Mouse (Mus musculus): ENCODE results near the gene Nptx2. TPM values are rescaled to one million over a fixed set of nuclear protein-coding genes. Genes with fewer than 3 reads are reported as not detected.

The Nptx2 gene
- polyA plus RNA-seq, 2 experiments = 1.6 to 3.8 TPM

DNA sequence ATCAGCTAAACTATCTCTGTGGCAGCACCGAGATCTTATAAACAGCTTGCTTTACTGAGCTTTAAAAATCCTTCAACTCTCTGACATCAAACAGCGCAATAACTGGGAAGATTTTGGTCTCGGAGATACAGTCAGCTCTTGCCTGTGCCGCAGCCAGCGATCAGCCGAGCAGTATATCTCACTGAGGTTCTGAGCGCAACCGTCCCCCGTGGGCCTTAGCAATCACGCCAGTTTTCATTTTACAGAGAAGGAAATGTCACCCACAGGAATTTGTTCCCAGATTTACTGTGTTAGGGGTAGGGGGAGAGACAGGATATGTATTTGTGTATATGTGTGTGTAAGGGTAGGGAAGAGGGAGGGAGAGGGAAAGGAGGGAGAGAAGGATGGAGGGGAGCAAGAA is 20.9 kb upstream of the Nptx2 start:
- no peak for TF ChIP-seq POLR2A (IDR thresholded peaks at IDR 0.05; ENCODE audit: borderline replicate concordance, extremely low read depth, insufficient read depth, insufficient read length)
- H3K9ac ChIP-seq (ENCODE audit: low read depth, low read length, severe bottlenecking) = no peak overlapping the region
- H3K4me3 ChIP-seq (replicated peaks; ENCODE audit: low read length) = no peak overlapping the region
- WGBS = 60% methylated on average over 10 of the region's 10 CpGs
- ATAC-seq (ENCODE audit: low FRiP score, low read depth) (no peak), DNase-seq (ENCODE audit: low spot score) (no peak)
- H3K4me2 ChIP-seq (replicated peaks; ENCODE audit: low read depth, low read length, severe bottlenecking) = no peak overlapping the region
- no peaks in the 10 kb centered on the region for H3K36me3 ChIP-seq (ENCODE audit: control insufficient read depth, insufficient read depth, low read length)
- no peaks in the 10 kb centered on the region for H3K27me3 ChIP-seq (ENCODE audit: control insufficient read depth, insufficient read depth, low read length)
- no peaks in the 10 kb centered on the region for H3K9me3 ChIP-seq (ENCODE audit: control insufficient read depth, low read length)
- no peak overlapping the region for H3K27ac ChIP-seq (replicated peaks; ENCODE audit: low read depth, low read length)
- H3K4me1 ChIP-seq (ENCODE audit: control insufficient read depth, insufficient read depth, low read length) = no peaks in the 10 kb centered on the region

DNA sequence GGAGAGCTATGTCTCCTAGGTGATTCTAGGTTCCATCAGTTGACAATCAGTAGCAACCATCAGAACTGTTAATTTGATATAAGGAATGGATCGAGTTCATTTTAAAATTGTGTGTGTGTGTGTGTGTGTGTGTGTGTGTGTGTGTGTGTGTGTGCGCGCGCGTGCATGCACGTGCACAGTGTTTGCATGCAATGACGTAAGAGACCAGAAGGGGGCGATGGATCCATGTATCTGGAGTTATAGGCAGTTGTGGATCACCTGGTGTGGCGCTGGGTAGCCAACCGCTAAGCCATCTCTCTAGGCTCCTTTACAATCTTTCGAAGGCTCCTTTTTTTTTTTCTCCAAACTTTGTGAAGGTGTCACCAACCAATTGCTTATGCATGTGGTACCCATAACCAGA is 16.6 kb upstream of the Nptx2 start:
- H3K4me3 ChIP-seq (replicated peaks; ENCODE audit: low read length) = no peak overlapping the region
- WGBS = 91% methylated on average over 11 of the region's 11 CpGs
- no peaks in the 10 kb centered on the region for H3K9me3 ChIP-seq (ENCODE audit: control insufficient read depth, low read length)
- ATAC-seq (ENCODE audit: low FRiP score, low read depth) (no peak), DNase-seq (ENCODE audit: low spot score) (no peak)
- H3K4me1 ChIP-seq (ENCODE audit: control insufficient read depth, insufficient read depth, low read length) = no peaks in the 10 kb centered on the region
- no peak overlapping the region for H3K27ac ChIP-seq (replicated peaks; ENCODE audit: low read depth, low read length)
- no peak overlapping the region for H3K9ac ChIP-seq (ENCODE audit: low read depth, low read length, severe bottlenecking)
- H3K27me3 ChIP-seq (ENCODE audit: control insufficient read depth, insufficient read depth, low read length) = no peaks in the 10 kb centered on the region
- H3K4me2 ChIP-seq (replicated peaks; ENCODE audit: low read depth, low read length, severe bottlenecking) = no peak overlapping the region
- no peaks in the 10 kb centered on the region for H3K36me3 ChIP-seq (ENCODE audit: control insufficient read depth, insufficient read depth, low read length)
- no peak for TF ChIP-seq POLR2A (IDR thresholded peaks at IDR 0.05; ENCODE audit: borderline replicate concordance, extremely low read depth, insufficient read depth, insufficient read length)

DNA sequence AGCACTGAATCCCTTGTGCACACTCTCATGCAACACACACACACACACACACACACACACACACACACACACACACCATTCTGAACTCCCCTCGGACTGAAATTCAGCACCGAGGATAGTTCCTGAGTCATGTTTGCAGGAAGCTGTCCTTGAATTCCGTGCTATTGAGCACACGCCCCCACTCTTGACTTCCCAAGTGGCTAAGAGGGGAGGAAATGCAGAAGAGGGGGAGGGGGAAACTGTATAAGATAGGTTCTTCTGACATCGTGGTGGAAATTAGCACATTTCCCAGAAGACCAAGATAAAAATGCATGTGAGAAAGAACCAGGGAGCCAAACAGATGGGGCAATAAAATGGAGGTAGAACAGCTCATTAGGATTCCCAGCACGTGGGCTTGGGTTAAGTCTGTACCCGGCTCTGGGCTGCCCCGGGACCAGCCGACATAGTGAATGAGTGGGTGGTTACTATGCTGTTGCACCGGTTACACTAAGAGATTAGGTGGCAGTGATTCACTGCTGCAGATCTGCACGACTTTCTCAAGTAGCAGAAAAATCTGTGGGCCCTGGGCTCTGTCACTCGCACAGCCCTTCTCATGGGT is 2.9 kb upstream of the Nptx2 start:
- no peak overlapping the region for H3K4me3 ChIP-seq (replicated peaks; ENCODE audit: low read length)
- no peaks in the 10 kb centered on the region for H3K36me3 ChIP-seq (ENCODE audit: control insufficient read depth, insufficient read depth, low read length)
- WGBS = 13% methylated on average over 12 of the region's 12 CpGs
- ATAC-seq (ENCODE audit: low FRiP score, low read depth) (no peak), DNase-seq (ENCODE audit: low spot score) (peak; percentile 47)
- no peaks in the 10 kb centered on the region for H3K9me3 ChIP-seq (ENCODE audit: control insufficient read depth, low read length)
- H3K27ac ChIP-seq (replicated peaks; ENCODE audit: low read depth, low read length) = no peak overlapping the region
- H3K4me2 ChIP-seq (replicated peaks; ENCODE audit: low read depth, low read length, severe bottlenecking) = no peak overlapping the region
- no peak overlapping the region for H3K9ac ChIP-seq (ENCODE audit: low read depth, low read length, severe bottlenecking)
- no peak for TF ChIP-seq POLR2A (IDR thresholded peaks at IDR 0.05; ENCODE audit: borderline replicate concordance, extremely low read depth, insufficient read depth, insufficient read length)
- peaks cover 37% of the 10 kb centered on the region for H3K27me3 ChIP-seq (ENCODE audit: control insufficient read depth, insufficient read depth, low read length)
- H3K4me1 ChIP-seq (ENCODE audit: control insufficient read depth, insufficient read depth, low read length) = no peaks in the 10 kb centered on the region

DNA sequence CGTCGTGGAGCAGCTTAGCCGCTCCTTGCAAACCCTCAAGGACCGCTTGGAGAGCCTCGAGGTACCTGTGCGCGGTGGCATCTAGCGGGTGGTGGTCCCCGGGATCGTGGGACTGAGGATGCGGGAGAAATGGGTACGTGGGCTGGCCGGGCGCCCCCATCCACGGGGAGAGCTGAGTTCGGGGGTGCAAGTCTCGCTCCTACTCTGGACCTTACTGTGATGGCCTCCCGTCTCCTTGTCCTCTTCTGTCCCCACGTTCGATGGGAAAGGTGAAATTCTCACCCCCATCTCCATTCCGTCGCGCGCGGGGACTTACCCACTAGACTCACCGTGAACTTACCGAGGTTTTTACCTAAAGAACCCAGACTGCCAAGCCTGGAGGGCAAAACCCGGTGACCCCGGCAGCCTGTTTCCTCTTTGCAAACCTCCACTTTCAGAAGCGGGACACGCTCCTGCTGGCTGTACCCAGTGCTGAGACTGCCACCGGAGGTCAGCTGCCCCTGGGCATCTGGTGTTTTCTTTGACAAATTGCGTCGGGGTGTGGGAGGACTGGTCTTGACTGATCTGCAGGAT is 807 bp downstream of the Nptx2 start:
- no peak for TF ChIP-seq POLR2A (IDR thresholded peaks at IDR 0.05; ENCODE audit: borderline replicate concordance, extremely low read depth, insufficient read depth, insufficient read length)
- H3K36me3 ChIP-seq (ENCODE audit: control insufficient read depth, insufficient read depth, low read length) = no peaks in the 10 kb centered on the region
- peak overlapping the region; percentile 34 for H3K4me3 ChIP-seq (replicated peaks; ENCODE audit: low read length)
- H3K9ac ChIP-seq (ENCODE audit: low read depth, low read length, severe bottlenecking) = peak overlapping the region; percentile 16; the same call in 1 of the 2 replicates
- DNase-seq (ENCODE audit: low spot score) = no peak
- 3% methylated on average over 28 of the region's 34 CpGs for WGBS
- ATAC-seq (ENCODE audit: low FRiP score, low read depth) = no peak
- peak overlapping the region; percentile 53 for H3K4me2 ChIP-seq (replicated peaks; ENCODE audit: low read depth, low read length, severe bottlenecking)
- no peaks in the 10 kb centered on the region for H3K4me1 ChIP-seq (ENCODE audit: control insufficient read depth, insufficient read depth, low read length)
- H3K27me3 ChIP-seq (ENCODE audit: control insufficient read depth, insufficient read depth, low read length) = peaks cover 53% of the 10 kb centered on the region
- no peaks in the 10 kb centered on the region for H3K9me3 ChIP-seq (ENCODE audit: control insufficient read depth, low read length)
- H3K27ac ChIP-seq (replicated peaks; ENCODE audit: low read depth, low read length) = no peak overlapping the region

DNA sequence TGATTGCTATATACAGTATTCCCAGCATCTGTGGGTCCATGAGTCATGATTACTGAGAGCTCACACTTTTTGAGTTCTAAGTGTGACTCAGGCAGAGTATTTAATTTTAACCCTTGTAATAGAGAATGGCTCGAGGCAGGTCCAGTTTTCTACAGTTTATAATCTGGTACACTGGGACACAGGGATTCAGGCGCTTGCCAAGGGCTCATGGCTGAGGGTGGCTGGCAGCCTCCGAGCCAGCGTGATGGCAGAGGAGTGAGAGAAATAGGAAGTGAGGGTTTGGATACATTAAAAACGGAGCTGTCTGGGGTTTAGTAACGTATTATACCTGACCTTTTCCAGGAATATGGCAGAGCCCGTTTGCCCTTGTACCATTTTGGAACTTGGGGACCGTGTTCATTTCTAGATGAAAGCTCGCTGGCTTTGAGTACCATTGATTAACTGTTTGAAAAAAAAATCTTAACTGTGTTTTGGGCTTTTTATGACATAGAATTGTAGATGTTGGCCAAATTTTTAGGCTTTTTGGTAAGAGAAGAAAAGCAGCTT is 1.7 kb downstream of the Nptx2 start:
- Histone ChIP-seq H3K9me3 (ENCODE audit: control insufficient read depth, low read length) (no peaks in the 10 kb centered on the region), H3K36me3 (ENCODE audit: control insufficient read depth, insufficient read depth, low read length) (no peaks in the 10 kb centered on the region), H3K9ac (ENCODE audit: low read depth, low read length, severe bottlenecking) (no peak overlapping the region), H3K4me1 (ENCODE audit: control insufficient read depth, insufficient read depth, low read length) (no peaks in the 10 kb centered on the region), H3K4me3 (replicated peaks; ENCODE audit: low read length) (peak overlapping the region; percentile 26; the same call in 1 of the 2 replicates), H3K27ac (replicated peaks; ENCODE audit: low read depth, low read length) (no peak overlapping the region), H3K27me3 (ENCODE audit: control insufficient read depth, insufficient read depth, low read length) (peaks cover 53% of the 10 kb centered on the region), H3K4me2 (replicated peaks; ENCODE audit: low read depth, low read length, severe bottlenecking) (no peak overlapping the region)
- DNase-seq (ENCODE audit: low spot score) (no peak), ATAC-seq (ENCODE audit: low FRiP score, low read depth) (no peak)
- 11% methylated on average over 9 of the region's 9 CpGs for WGBS
- no peak for TF ChIP-seq POLR2A (IDR thresholded peaks at IDR 0.05; ENCODE audit: borderline replicate concordance, extremely low read depth, insufficient read depth, insufficient read length)

All from limb, embryonic 14.5 days (tissue).